Mouse (Mus musculus): ENCODE measurements around the gene Gpr27. TPM values are rescaled to one million over a fixed set of nuclear protein-coding genes. Genes with fewer than 3 reads are reported as not detected.

Gpr27 gene
- total RNA-seq, 2 experiments from 2014 or later, result 1.8 to 2.3 TPM

GRCm38 (mm10) chr6:99729853-99730252 is 37.4 kb downstream of the Gpr27 start:
- intact Hi-C loops (cut with DNase I; ENCODE audit: low total_unique reads), result no loop called here
- no peak for DNase-seq

GRCm38 (mm10) chr6:99731926-99732325 is 39.4 kb downstream of the Gpr27 start:
- no peak for DNase-seq
- intact Hi-C loops (cut with DNase I; ENCODE audit: low total_unique reads), result no loop called here

GRCm38 (mm10) chr6:99732673-99733072 is 40.2 kb downstream of the Gpr27 start:
- intact Hi-C loops (cut with DNase I; ENCODE audit: low total_unique reads), result no loop called here

GRCm38 (mm10) chr6:99734666-99735065 is 42.2 kb downstream of the Gpr27 start:
- intact Hi-C loops (cut with DNase I; ENCODE audit: low total_unique reads), result no loop called here
- DNase-seq, result no peak

More at GRCm38 (mm10) chr6:99732673-99733072, 40.2 kb downstream of the Gpr27 start:
- no peak for DNase-seq

GRCm38 (mm10) chr6:99742866-99743265 is 50.4 kb downstream of the Gpr27 start:
- intact Hi-C loops (cut with DNase I; ENCODE audit: low total_unique reads), result no loop called here
- no peak for DNase-seq

Other genes starting within 250 kb of the Gpr27 start
- gene Foxp1, start 170.0 kb upstream of the Gpr27 start, total RNA-seq (2021), result 10 to 100 TPM; 18.0 to 20.7 TPM
- 10 to 100 TPM; 16.2 to 17.8 TPM for gene Eif4e3, start 25.9 kb upstream of the Gpr27 start, total RNA-seq (2021)
- gene Gm20696, start 25.9 kb upstream of the Gpr27 start, total RNA-seq (2021), result under 1 TPM; 0.73 to 0.90 TPM
- gene Prok2, start 33.7 kb downstream of the Gpr27 start, total RNA-seq (2021), result not detected

All from gastrocnemius, postnatal 14 days (tissue).